Mouse (Mus musculus) testis, postnatal 14 days (tissue): ENCODE results near the gene Izumo3.
"Not testable (repeated sequence)": the region's sequence is repeated elsewhere in the genome, so short reads cannot be mapped to it uniquely, and the experiment has no call there.

Experiments
- DNase-seq: peaks from one replicate; pipeline ENCODE4 v3.0.0; 2021; ENCODE audit warnings: low spot score

The Izumo3 gene

DNA sequence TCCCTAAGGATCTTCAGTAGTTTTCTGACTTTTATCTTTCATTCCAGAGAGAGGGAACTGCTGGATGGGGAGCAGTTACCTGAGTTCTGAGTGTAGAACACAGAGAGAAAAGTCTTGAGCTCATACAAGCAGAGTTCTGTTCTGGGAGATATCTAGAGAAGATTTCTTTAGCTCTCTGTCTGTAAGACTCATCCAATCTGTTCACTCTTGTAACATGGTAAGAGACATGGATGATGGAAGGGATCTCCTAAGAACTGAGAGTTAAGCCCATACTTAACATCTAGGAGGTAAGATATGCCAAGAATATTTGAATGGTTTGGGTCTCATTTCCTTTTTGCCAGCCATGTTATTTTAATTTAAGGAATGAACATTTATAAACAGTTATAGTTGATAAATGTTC lies at the start of gene Izumo3:
Gene Izumo3 (minus strand): TSS at position 101 of the 400 bp plus-strand sequence.
- no peak for DNase-seq

DNA sequence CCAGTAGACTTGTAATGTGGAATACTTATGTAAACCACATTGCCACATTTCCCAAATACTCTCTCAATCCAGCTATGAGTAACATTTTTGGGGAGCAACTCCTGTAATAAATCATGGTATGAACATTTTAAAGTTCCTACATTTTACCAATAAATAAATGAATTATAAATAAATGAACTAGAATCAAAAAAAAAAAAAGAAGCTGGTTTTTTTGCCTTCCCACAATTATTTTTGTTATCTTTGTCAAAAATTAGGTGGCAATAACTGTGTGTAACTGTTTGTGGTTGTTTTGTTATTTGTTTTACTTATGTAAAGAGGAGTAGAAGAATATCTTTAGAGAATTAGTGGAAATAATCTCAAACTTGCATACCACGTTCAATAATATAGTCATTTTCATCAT lies 44.6 kb upstream of the Izumo3 start, which contains the start of gene Gm12666:
Gene Gm12666 (minus strand): TSS at position 101 of the 400 bp plus-strand sequence.
- DNase-seq, result not testable (repeated sequence)

DNA sequence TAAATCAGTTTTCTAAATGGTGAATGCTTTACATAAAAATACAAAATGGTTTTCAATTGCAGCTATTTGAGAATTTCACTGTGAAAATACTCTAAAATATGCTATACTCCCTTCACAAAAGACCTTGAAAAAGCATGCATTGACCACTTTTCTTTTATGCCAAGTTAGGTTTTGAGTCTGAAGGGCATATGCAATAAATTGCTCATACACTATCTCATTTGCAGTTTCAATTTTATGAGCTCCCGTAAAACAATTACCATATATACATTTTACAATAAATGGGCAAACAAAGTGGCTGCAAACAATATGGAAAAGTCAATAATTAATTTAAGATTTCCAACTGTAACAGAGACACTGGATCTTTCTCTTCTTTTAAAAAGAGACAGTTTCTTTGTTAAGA lies 5.6 kb upstream of the Izumo3 start:
- DNase-seq, result no peak

DNA sequence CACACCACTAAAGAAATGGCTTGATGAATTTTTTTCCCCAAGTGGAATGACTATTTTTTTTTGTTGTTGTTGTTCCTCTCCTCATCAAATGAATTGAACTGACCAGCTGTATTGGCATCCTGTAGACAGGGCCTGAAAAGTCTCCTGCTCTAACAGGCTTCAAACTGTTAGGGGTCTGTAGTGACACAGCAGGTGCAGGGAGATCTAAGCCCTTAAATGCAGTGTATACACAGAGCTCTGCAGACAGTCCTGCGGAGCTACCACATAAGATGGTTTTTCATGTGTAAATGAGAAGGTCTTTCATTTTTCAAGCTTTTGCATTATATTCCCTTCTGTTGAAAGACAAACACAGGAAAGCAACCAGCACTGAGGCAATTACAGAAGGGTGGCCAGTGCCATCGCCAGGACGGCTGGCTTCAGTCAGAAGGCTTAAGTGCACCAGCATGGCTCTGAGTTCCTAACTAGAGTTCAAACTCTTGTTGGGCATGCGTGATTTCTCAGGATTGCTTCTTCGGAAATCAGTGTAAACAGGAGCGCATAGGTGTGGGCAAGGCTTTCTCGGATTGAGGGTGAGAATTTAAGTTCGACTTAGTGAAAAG lies 35.5 kb downstream of the Izumo3 start:
- no peak for DNase-seq

DNA sequence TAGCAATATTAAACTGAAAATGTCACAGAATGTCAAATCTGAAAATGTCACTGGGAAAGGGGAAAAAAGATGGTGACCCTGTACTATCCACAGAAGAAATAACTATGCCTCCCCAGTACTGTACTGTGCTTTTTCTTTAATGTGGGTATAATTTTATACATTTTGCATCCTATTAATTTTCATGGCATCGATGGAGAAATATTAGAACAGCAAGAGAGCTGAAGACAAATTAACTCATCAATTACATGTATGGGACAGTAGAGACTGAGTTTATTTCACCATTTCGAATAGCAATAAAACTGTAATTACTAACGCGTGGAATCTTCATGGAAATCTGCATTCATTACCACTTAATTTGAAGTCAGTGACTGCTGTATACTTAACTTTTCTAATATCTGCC lies 49.6 kb downstream of the Izumo3 start:
- no peak for DNase-seq

DNA sequence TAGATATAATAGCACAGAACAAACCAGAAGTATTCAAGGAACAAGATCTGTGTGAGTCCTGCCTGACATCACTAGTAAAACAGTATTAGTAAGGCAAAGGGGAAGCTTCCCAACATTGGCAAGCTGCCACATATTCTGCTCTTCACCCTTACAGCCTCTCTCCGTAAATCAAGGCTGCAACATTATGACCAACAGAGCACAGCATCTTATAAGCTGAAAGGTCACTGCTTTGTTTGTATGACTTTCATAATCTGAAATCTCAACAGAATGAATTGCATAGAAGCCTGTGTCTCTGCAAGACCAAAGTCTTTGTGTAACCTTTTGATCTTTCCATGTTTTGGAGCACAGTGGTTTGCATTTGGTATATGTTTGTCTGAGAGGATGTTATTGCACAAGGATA lies 51.1 kb downstream of the Izumo3 start:
- no peak for DNase-seq
